Comparison of ENCODE assay signal across 9 mouse cellular contexts in genomic region chr11:120704486-120705325, GRCm38 (mm10). TPM values are rescaled to one million over a fixed set of nuclear protein-coding genes. Genes with fewer than 3 reads are reported as not detected.
DNase-seq lines count a peak whose midpoint lies in the region; ATAC-seq and TF ChIP-seq lines count a peak whose summit lies in the region.
"Had no signal": no experiment of that assay in that cellular context is flagged by ENCODE, and none has a peak within 500 bp of the region (broad histone marks: within the 10 kb centered on the region; RNA-seq: fewer than 3 reads in every experiment).

No protein-coding gene starts in this region.

- TF ChIP-seq EP300 in ES-Bruce4 (IDR thresholded peaks at IDR 0.05; ENCODE audit: insufficient read depth, low read depth, low read length): 0 out of 2 replicates have a peak, but pooled peaks have one; percentile 5

- TF ChIP-seq POLR2A in ES-Bruce4 (IDR thresholded peaks at IDR 0.05; ENCODE audit: insufficient read depth, low read length): no peak

- H3K4me2 ChIP-seq in heart, embryonic 14.5 days (ENCODE audit: low read length): peak overlapping the region; percentile 44
- 0 out of 2 replicates have a peak overlapping the region, but pooled peaks have one; percentile 0 for H3K4me2 ChIP-seq in embryonic facial prominence, embryonic 12.5 days (replicated peaks)

- no peaks in the 10 kb centered on the region for H3K27me3 ChIP-seq in heart, embryonic 14.5 days (ENCODE audit: control insufficient read depth, insufficient read depth, low read length)
- no peaks in the 10 kb centered on the region for H3K27me3 ChIP-seq in ES-Bruce4 (ENCODE audit: control insufficient read depth, insufficient read depth, low read length, poor library complexity, severe bottlenecking)
- H3K27me3 ChIP-seq in embryonic facial prominence, embryonic 12.5 days: no peaks in the 10 kb centered on the region

- no peak for DNase-seq in heart, postnatal 4 days
- peak; percentile 65 for DNase-seq in lung, postnatal 14 days
- DNase-seq in thymus, postnatal 4 days: no peak
- DNase-seq in spleen, postnatal 10 days (ENCODE audit: low spot score in 2 of 2): no peak

- H3K4me3 ChIP-seq in heart, embryonic 14.5 days (ENCODE audit: control insufficient read depth in 1 of 2, insufficient read depth in 1 of 2, low read depth in 1 of 2, low read length in 2 of 2): 0 out of 4 replicates have a peak overlapping the region, but pooled peaks of 1 of the 2 experiments have one; percentile 4
- no peak overlapping the region for H3K4me3 ChIP-seq in ES-Bruce4 (ENCODE audit: low read depth, low read length)
- no peak overlapping the region for H3K4me3 ChIP-seq in embryonic facial prominence, embryonic 12.5 days
- H3K4me3 ChIP-seq: erythroblast, embryonic 14.5 days had no signal

- peaks cover 33 to 38% of the 10 kb centered on the region in 2 experiments for H3K4me1 ChIP-seq in heart, embryonic 14.5 days (ENCODE audit: control insufficient read depth in 2 of 2, insufficient read depth in 2 of 2, low read length in 2 of 2)
- H3K4me1 ChIP-seq in ES-Bruce4 (ENCODE audit: control insufficient read depth, insufficient read depth, low read length): peaks cover 25% of the 10 kb centered on the region
- peaks cover 48% of the 10 kb centered on the region for H3K4me1 ChIP-seq in embryonic facial prominence, embryonic 12.5 days

- peaks cover 33% of the 10 kb centered on the region for H3K36me3 ChIP-seq in heart, embryonic 14.5 days (ENCODE audit: control insufficient read depth, insufficient read depth, low read length)
- H3K36me3 ChIP-seq in ES-Bruce4 (ENCODE audit: control insufficient read depth, insufficient read depth, low read length, poor library complexity, severe bottlenecking): no peaks in the 10 kb centered on the region
- peaks cover 29% of the 10 kb centered on the region for H3K36me3 ChIP-seq in embryonic facial prominence, embryonic 12.5 days

- H3K27ac ChIP-seq in heart, embryonic 14.5 days (replicated peaks in 1 of 2; ENCODE audit: control insufficient read depth in 1 of 2, insufficient read depth in 1 of 2, low read depth in 2 of 2, low read length in 2 of 2): peak overlapping the region; percentile 52 to 82
- 0 out of 2 replicates have a peak overlapping the region, but pooled peaks have one; percentile 13 for H3K27ac ChIP-seq in ES-Bruce4 (ENCODE audit: insufficient read depth, low read length)
- H3K27ac ChIP-seq in embryonic facial prominence, embryonic 12.5 days: peak overlapping the region; percentile 70

- no peak for ATAC-seq in heart, embryonic 14.5 days (ENCODE audit: insufficient number of reproducible peaks, insufficient read depth, low FRiP score, low read depth)
- peak; percentile 48; the same call in 1 of the 2 replicates for ATAC-seq in embryonic facial prominence, embryonic 12.5 days (ENCODE audit: insufficient number of reproducible peaks, insufficient read depth, low FRiP score, low TSS enrichment)
- ATAC-seq in activated CD4-positive, CD25-positive, alpha-beta regulatory T cell, adult 4 months: no peak

- WGBS in heart, embryonic 14.5 days: 27% methylated on average over 8 of the region's 8 CpGs
- WGBS in embryonic facial prominence, embryonic 12.5 days: 15% methylated on average over 8 of the region's 8 CpGs

- no peak for TF ChIP-seq CTCF in ES-Bruce4 (IDR thresholded peaks at IDR 0.05; ENCODE audit: low read depth, low read length)

- H3K9ac ChIP-seq in heart, embryonic 14.5 days (ENCODE audit: low read length): peak overlapping the region; percentile 49
- H3K9ac ChIP-seq in ES-Bruce4 (ENCODE audit: low read depth, poor library complexity, severe bottlenecking): 0 out of 2 replicates have a peak overlapping the region, but pooled peaks have one; percentile 8
- H3K9ac ChIP-seq in embryonic facial prominence, embryonic 12.5 days: peak overlapping the region; percentile 31; the same call in 1 of the 2 replicates

- no peaks in the 10 kb centered on the region for H3K9me3 ChIP-seq in heart, embryonic 14.5 days (ENCODE audit: control insufficient read depth, low read length)
- H3K9me3 ChIP-seq in ES-Bruce4 (replicated peaks; ENCODE audit: control insufficient read depth, insufficient read depth, low read length, poor library complexity, severe bottlenecking): no peaks in the 10 kb centered on the region
- H3K9me3 ChIP-seq in embryonic facial prominence, embryonic 12.5 days: no peaks in the 10 kb centered on the region

RNA-seq across cellular contexts. Expression of gene Cenpx, which starts 8.8 kb away (rescaled TPM):
- 109 and 135 TPM in 2 replicates for polyA plus RNA-seq in heart, embryonic 14.5 days (2014; fragmentation: Nextera tagmentation; extraction: Ambion mirVana)
- total RNA-seq in heart, postnatal 4 days (2021): 10 to 100 TPM; 39.5 to 41.8 TPM
- polyA plus RNA-seq in ES-Bruce4 (2011; ENCODE audit: insufficient read depth, insufficient read length, low read depth, missing spikeins): 38.0 and 45.3 TPM in 2 replicates
- polyA plus RNA-seq in embryonic facial prominence, embryonic 12.5 days (2016; fragmentation: Nextera tagmentation; extraction: Ambion mirVana): 131 TPM in 2 replicates
- polyA plus RNA-seq in activated CD4-positive, CD25-positive, alpha-beta regulatory T cell, adult 4 months (2017; shearing (Covaris generic)): 100 to 1,000 TPM; 163 to 165 TPM

RNA-seq across cellular contexts. Expression of gene Lrrc45, which starts 9.0 kb away (rescaled TPM):
- polyA plus RNA-seq in heart, embryonic 14.5 days (2014; fragmentation: Nextera tagmentation; extraction: Ambion mirVana): 16.9 and 23.7 TPM in 2 replicates
- total RNA-seq in heart, postnatal 4 days (2021): 10 to 100 TPM; 11.0 to 11.3 TPM
- polyA plus RNA-seq in ES-Bruce4 (2011; ENCODE audit: insufficient read depth, insufficient read length, low read depth, missing spikeins): 7.3 and 9.8 TPM in 2 replicates
- polyA plus RNA-seq in embryonic facial prominence, embryonic 12.5 days (2016; fragmentation: Nextera tagmentation; extraction: Ambion mirVana): 77.5 and 83.7 TPM in 2 replicates
- polyA plus RNA-seq in activated CD4-positive, CD25-positive, alpha-beta regulatory T cell, adult 4 months (2017; shearing (Covaris generic)): 10 to 100 TPM; 19.7 to 24.1 TPM

RNA-seq across cellular contexts. Expression of gene Rac3, which starts 16.6 kb away (rescaled TPM):
- polyA plus RNA-seq in heart, embryonic 14.5 days (2014; fragmentation: Nextera tagmentation; extraction: Ambion mirVana): 0.69 and 1.9 TPM in 2 replicates
- total RNA-seq in heart, postnatal 4 days (2021): 1 to 10 TPM; 1.5 to 1.8 TPM
- polyA plus RNA-seq in ES-Bruce4 (2011; ENCODE audit: insufficient read depth, insufficient read length, low read depth, missing spikeins): 16.6 and 20.7 TPM in 2 replicates
- 59.7 and 62.8 TPM in 2 replicates for polyA plus RNA-seq in embryonic facial prominence, embryonic 12.5 days (2016; fragmentation: Nextera tagmentation; extraction: Ambion mirVana)
- polyA plus RNA-seq in activated CD4-positive, CD25-positive, alpha-beta regulatory T cell, adult 4 months (2017; shearing (Covaris generic)): not detected

RNA-seq across cellular contexts. Expression of gene Dcxr, which starts 22.4 kb away (rescaled TPM):
- 7.7 and 11.9 TPM in 2 replicates for polyA plus RNA-seq in heart, embryonic 14.5 days (2014; fragmentation: Nextera tagmentation; extraction: Ambion mirVana)
- total RNA-seq in heart, postnatal 4 days (2021): 1 to 10 TPM; 3.6 to 4.5 TPM
- polyA plus RNA-seq in ES-Bruce4 (2011; ENCODE audit: insufficient read depth, insufficient read length, low read depth, missing spikeins): 54.3 and 68.2 TPM in 2 replicates
- polyA plus RNA-seq in embryonic facial prominence, embryonic 12.5 days (2016; fragmentation: Nextera tagmentation; extraction: Ambion mirVana): 11.5 and 12.3 TPM in 2 replicates
- 10 to 100 TPM; 17.0 to 20.9 TPM for polyA plus RNA-seq in activated CD4-positive, CD25-positive, alpha-beta regulatory T cell, adult 4 months (2017; shearing (Covaris generic))

RNA-seq across cellular contexts. Expression of gene Cbr2, which starts 27.2 kb away (rescaled TPM):
- polyA plus RNA-seq in heart, embryonic 14.5 days (2014; fragmentation: Nextera tagmentation; extraction: Ambion mirVana): 1.7 and 4.7 TPM in 2 replicates
- 1 to 10 TPM; 3.0 to 3.9 TPM for total RNA-seq in heart, postnatal 4 days (2021)
- not detected in 2 replicates for polyA plus RNA-seq in ES-Bruce4 (2011; ENCODE audit: insufficient read depth, insufficient read length, low read depth, missing spikeins)
- polyA plus RNA-seq in embryonic facial prominence, embryonic 12.5 days (2016; fragmentation: Nextera tagmentation; extraction: Ambion mirVana): 5.9 and 6.1 TPM in 2 replicates
- not detected for polyA plus RNA-seq in activated CD4-positive, CD25-positive, alpha-beta regulatory T cell, adult 4 months (2017; shearing (Covaris generic))
- polyA plus RNA-seq: erythroblast, embryonic 14.5 days had no signal

Comparison
In these comparisons a context has a peak if more than half of its experiments do, and no peak if none do; other contexts are left out.
1. H3K27ac ChIP-seq: peak in every context shown above with its lines; median percentile 70 in embryonic facial prominence, embryonic 12.5 days; 67 in heart, embryonic 14.5 days; 13 in ES-Bruce4.